Mouse (Mus musculus): ENCODE measurements around the gene Eef2. TPM values are rescaled to one million over a fixed set of nuclear protein-coding genes. Genes with fewer than 3 reads are reported as not detected.
A peak's percentile ranks its signal among the peaks of the same experiment; 100 is the strongest.

Gene Eef2
- polyA plus RNA-seq, 1 experiment from 2014 or later, result 515 TPM

DNA sequence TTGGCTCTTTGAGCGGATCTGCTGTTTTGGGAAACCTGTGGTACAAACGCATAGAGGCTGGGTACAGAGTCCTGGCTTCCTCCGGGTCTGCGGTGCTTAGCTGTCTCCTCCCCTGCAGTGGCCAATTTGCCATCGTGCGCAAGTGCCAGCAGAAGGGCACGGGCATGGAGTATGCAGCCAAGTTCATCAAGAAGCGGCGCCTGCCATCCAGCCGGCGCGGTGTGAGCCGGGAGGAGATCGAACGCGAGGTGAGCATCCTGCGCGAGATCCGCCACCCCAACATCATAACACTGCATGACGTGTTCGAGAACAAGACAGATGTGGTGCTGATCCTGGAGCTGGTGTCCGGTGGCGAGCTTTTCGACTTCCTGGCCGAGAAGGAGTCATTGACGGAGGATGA lies 13.4 kb downstream of the Eef2 start:
- H3K9me3 ChIP-seq, result no peaks in the 10 kb centered on the region
- H3K36me3 ChIP-seq, result peaks cover 15% of the 10 kb centered on the region; the same call in 1 of the 2 replicates
- no peak overlapping the region for H3K4me3 ChIP-seq (replicated peaks)
- peaks cover 31% of the 10 kb centered on the region for H3K4me1 ChIP-seq (replicated peaks)
- no peak for ATAC-seq
- 83% methylated on average over 26 of the region's 26 CpGs for WGBS
- no peak overlapping the region for H3K27ac ChIP-seq
- no peak overlapping the region for H3K4me2 ChIP-seq (replicated peaks)
- H3K9ac ChIP-seq, result no peak overlapping the region
- H3K27me3 ChIP-seq (replicated peaks), result peaks cover 10% of the 10 kb centered on the region

DNA sequence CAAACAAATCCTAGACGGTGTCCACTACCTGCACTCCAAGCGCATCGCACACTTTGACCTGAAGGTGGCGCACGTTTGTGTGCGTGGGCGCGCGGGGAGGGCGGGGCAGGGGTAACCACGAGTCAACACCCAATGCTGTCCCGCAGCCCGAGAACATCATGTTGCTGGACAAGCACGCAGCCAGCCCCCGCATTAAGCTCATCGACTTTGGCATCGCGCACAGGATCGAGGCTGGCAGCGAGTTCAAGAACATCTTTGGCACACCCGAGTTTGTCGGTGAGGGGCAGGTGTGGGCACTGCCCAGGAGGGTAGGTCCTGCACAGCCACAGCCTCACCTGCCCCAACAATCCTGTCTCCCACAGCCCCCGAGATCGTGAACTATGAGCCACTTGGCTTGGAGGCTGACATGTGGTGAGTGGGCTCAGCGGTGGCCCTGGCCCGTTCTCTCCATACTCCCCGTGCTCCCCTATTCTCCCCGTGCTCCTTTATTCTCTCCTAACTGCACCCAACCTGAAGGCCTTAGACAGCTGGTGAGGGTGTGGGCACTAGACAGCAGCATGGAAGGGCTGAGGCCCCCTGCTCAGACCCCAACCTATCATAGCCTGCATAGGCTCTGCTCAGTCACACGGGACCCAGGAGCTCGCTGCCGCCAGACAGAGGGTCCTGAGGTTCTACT lies 13.9 kb downstream of the Eef2 start:
- H3K36me3 ChIP-seq, result peaks cover 15% of the 10 kb centered on the region; the same call in 1 of the 2 replicates
- H3K4me3 ChIP-seq (replicated peaks), result no peak overlapping the region
- no peak overlapping the region for H3K4me2 ChIP-seq (replicated peaks)
- WGBS, result 70% methylated on average over 31 of the region's 31 CpGs
- 0 out of 2 replicates have a peak overlapping the region, but pooled peaks have one; percentile 37 for H3K27ac ChIP-seq
- H3K27me3 ChIP-seq (replicated peaks), result peaks cover 16% of the 10 kb centered on the region
- H3K9ac ChIP-seq, result no peak overlapping the region
- peaks cover 25% of the 10 kb centered on the region for H3K4me1 ChIP-seq (replicated peaks)
- H3K9me3 ChIP-seq, result no peaks in the 10 kb centered on the region
- ATAC-seq, result no peak

DNA sequence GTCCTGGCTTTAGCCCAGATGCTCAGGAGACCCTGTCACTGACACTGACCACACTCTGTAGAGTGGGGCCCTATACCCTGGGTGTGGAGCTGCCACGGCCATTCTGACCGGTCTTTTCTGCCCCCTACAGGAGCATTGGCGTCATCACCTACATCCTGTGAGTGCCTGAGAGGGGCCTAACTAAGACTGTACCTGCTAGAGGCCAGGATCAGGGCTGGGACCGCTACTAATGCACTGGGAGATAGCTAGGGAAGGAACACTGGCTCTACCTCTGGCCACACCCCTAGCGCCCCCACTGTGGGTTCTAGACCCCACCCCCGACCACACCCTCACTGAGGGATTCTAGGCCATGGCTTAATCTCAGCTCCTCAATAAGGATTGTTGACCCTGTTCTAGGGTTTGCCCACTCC lies 14.5 kb downstream of the Eef2 start:
- H3K4me1 ChIP-seq (replicated peaks), result peaks cover 25% of the 10 kb centered on the region
- 61% methylated on average over 6 of the region's 6 CpGs for WGBS
- no peak overlapping the region for H3K9ac ChIP-seq

DNA sequence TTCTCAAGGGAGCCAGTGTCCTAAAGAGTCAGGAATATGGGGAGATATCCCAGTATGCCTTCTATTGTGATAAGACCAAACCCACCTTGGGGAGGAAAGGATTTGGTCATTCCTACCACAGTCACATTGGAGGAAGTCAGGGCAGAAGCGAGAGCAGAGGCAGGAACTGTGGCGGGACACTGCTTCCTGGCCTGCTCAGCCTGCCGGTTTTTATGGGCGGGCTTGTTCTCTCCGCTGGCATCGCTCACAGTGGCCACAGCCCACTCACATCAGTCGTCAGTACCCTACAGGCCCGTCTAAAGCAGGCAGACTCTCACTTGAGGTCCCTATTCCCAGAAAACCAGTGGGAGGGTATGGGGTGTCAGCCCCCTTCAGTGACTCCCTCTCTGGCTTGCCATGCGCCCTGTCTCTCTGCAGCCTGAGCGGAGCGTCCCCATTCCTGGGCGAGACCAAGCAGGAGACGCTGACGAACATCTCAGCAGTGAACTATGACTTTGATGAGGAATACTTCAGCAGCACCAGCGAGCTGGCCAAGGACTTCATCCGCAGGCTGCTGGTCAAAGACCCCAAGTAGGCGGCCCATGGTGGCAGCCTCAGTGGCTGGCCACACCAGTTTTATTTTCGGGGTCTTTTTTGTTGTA lies 15.0 kb downstream of the Eef2 start:
- ATAC-seq, result no peak
- Histone ChIP-seq H3K9ac (no peak overlapping the region), H3K4me1 (replicated peaks) (peaks cover 25% of the 10 kb centered on the region), H3K36me3 (peaks cover 15% of the 10 kb centered on the region; the same call in 1 of the 2 replicates), H3K9me3 (no peaks in the 10 kb centered on the region), H3K27ac (peak overlapping the region; percentile 37; the same call in 1 of the 2 replicates), H3K4me2 (replicated peaks) (peak overlapping the region; percentile 91), H3K27me3 (replicated peaks) (peaks cover 16% of the 10 kb centered on the region), H3K4me3 (replicated peaks) (no peak overlapping the region)
- 88% methylated on average over 18 of the region's 18 CpGs for WGBS

More for the DNA sequence above, 14.5 kb downstream of the Eef2 start:
- Histone ChIP-seq H3K27ac (peak overlapping the region; percentile 37; the same call in 1 of the 2 replicates), H3K4me2 (replicated peaks) (no peak overlapping the region), H3K27me3 (replicated peaks) (peaks cover 16% of the 10 kb centered on the region), H3K9me3 (no peaks in the 10 kb centered on the region), H3K36me3 (peaks cover 15% of the 10 kb centered on the region; the same call in 1 of the 2 replicates), H3K4me3 (replicated peaks) (no peak overlapping the region)
- no peak for ATAC-seq

DNA sequence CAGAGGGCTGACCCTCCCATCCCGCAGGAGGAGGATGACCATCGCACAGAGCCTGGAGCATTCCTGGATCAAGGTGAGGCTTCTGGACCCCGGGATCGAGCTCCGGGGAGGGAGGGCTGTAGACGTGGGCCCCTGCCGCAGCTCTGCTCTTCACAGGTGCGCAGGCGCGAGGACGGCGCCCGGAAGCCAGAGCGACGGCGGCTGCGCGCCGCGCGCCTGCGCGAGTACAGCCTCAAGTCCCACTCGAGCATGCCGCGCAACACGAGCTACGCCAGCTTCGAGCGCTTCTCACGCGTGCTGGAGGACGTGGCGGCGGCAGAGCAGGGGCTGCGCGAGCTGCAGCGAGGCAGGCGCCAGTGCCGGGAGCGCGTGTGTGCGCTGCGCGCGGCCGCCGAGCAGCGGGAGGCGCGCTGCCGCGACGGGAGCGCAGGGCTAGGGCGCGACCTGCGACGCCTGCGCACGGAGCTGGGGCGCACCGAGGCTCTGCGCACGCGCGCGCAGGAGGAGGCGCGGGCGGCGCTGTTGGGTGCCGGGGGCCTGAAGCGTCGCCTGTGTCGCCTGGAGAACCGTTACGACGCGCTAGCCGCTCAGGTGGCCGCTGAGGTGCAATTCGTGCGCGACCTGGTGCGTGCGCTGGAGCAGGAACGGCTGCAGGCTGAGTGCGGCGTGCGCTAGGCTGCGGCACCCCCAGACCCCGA lies 16.0 kb downstream of the Eef2 start:
- H3K36me3 ChIP-seq, result peaks cover 11% of the 10 kb centered on the region; the same call in 1 of the 2 replicates
- peak overlapping the region; percentile 63 for H3K4me3 ChIP-seq (replicated peaks)
- H3K9me3 ChIP-seq, result no peaks in the 10 kb centered on the region
- peak overlapping the region; percentile 78 for H3K9ac ChIP-seq
- H3K4me1 ChIP-seq (replicated peaks), result peaks cover 25% of the 10 kb centered on the region
- peak overlapping the region; percentile 91 for H3K4me2 ChIP-seq (replicated peaks)
- ATAC-seq, result peak; percentile 92
- peak overlapping the region; percentile 93 for H3K27ac ChIP-seq
- peaks cover 16% of the 10 kb centered on the region for H3K27me3 ChIP-seq (replicated peaks)
- WGBS, result 1% methylated on average over 85 of the region's 93 CpGs

DNA sequence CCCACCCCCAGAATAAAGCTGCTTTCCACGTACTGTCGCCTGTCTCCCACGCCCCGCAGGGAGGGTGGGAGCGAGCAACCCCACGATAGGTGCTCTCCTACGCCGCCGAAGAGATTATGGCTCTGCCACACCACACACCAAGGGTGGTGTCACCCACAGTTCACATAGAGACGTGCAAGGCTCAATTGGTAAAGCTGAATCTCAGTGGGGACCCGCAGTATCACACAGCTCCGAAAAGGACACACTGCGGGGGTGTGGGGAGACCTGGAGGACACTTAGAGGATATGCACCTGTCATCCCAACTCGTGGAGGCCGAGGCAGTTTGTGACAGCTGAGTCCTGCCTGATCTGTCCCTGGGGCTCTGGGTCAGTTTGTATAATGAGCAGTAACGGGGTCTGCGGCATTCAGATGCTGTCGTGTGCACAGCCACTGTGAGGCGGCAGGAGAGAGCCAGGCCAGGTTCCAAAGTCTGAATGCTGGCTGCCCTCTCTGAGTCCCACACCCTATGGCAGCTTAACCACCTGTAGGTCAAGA lies 16.6 kb downstream of the Eef2 start:
- 6% methylated on average over 19 of the region's 19 CpGs for WGBS
- Histone ChIP-seq H3K27me3 (replicated peaks) (peaks cover 16% of the 10 kb centered on the region), H3K4me1 (replicated peaks) (peaks cover 25% of the 10 kb centered on the region), H3K4me3 (replicated peaks) (peak overlapping the region; percentile 63), H3K4me2 (replicated peaks) (peak overlapping the region; percentile 91), H3K9me3 (no peaks in the 10 kb centered on the region), H3K36me3 (peaks cover 11% of the 10 kb centered on the region; the same call in 1 of the 2 replicates), H3K9ac (peak overlapping the region; percentile 78), H3K27ac (peak overlapping the region; percentile 93)
- peak; percentile 39 for ATAC-seq

DNA sequence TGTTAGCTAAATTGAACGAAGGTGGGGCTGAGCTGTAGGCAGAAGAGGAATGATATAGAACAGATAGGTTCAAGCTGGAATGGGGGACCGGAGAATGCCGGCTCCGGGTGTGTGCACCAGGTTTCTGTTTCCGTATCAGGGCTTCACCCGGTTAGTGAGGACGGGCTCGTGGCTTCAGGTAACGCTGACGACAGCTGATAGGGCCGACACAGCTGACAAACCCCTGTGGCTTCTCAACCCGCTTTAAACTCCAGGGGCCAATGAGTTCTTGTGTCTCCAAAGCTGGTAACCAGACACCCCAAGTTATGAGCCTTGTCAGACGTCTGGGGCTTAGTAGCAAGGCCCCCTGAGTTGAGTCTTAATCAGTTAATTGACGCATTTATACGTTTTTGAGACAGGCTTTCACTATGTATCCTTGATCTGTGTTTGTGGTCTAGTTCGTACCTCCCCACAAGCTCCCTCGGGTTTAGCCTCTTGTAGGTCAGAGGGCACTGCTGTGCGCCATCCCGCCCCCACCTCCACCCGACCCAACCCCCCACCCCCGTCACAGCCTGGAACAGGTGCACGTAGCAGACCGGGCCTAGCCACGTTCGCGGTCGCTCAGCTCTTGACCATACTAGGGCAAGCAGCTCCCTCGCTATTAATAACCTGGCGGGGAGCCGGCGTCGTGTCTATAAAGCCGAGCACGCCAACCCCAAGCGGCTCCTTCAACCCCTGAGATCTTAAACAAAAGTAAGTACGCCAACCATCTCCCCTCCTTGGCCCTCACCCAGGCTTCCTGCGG lies 17.8 kb downstream of the Eef2 start:
- peaks cover 16% of the 10 kb centered on the region for H3K27me3 ChIP-seq (replicated peaks)
- ATAC-seq, result no peak
- H3K4me3 ChIP-seq (replicated peaks), result peak overlapping the region; percentile 9; the same call in 1 of the 2 replicates
- H3K4me1 ChIP-seq (replicated peaks), result peaks cover 25% of the 10 kb centered on the region
- peak overlapping the region; percentile 48 for H3K27ac ChIP-seq
- H3K4me2 ChIP-seq (replicated peaks), result peak overlapping the region; percentile 41
- peak overlapping the region; percentile 14; the same call in 1 of the 2 replicates for H3K9ac ChIP-seq
- H3K36me3 ChIP-seq, result peaks cover 11% of the 10 kb centered on the region; the same call in 1 of the 2 replicates
- H3K9me3 ChIP-seq, result no peaks in the 10 kb centered on the region
- 13% methylated on average over 37 of the region's 37 CpGs for WGBS

DNA sequence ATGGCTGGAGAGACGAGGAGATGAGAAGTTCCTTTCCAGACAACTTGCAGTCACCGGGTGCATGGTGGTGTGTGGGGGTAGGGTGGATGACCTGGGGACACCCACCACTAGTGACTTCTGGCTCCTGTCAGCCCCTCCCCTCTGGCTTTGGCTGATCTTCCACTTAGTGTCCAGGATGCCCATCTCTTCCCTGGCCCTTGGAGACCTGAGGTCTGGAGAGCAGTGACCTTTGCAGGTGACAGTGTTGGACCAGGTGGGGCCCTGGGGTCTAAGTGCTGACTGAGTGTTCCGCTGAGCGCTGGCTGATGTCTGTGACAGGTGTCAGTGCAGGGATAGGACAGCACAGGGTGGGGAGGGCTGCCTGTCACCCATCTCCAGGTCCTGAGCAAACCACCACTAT lies 18.9 kb downstream of the Eef2 start:
- Histone ChIP-seq H3K4me1 (replicated peaks) (peaks cover 25% of the 10 kb centered on the region), H3K9ac (peak overlapping the region; percentile 22; the same call in 1 of the 2 replicates), H3K36me3 (peaks cover 4% of the 10 kb centered on the region; the same call in 1 of the 2 replicates), H3K4me3 (replicated peaks) (0 out of 2 replicates have a peak overlapping the region, but pooled peaks have one; percentile 2), H3K27me3 (replicated peaks) (peaks cover 16% of the 10 kb centered on the region), H3K4me2 (replicated peaks) (peak overlapping the region; percentile 41), H3K27ac (peak overlapping the region; percentile 48; the same call in 1 of the 2 replicates), H3K9me3 (no peaks in the 10 kb centered on the region)
- ATAC-seq, result no peak
- 68% methylated on average over 4 of the region's 4 CpGs for WGBS

DNA sequence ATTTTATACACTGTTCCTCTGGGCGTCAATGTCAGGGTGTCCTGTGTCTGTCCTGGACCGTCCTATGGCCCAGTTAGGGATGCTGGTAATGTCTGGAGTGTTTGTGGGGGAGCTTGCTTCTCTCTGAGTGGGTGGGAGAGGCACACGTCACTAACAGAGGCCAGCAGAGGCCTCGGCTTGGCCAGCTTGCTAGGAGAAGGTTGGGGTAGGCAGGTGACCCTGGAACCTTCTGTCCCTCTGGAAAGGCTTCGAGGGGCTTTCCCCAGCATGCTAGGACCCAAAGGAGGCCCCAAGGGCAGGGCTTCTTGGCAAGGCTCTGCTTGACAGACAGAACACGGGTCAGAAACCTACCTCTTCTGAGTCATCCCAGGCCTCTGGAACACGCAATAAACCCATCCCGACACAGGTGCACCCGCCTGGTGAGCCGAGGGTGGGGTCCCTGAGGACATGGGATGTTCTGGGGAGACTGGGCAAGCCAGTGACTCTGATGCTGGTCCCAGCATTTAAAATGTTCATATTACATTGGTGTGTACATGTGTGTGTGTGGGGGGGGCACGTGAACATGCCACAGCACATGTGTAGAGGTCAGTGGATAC lies 20.1 kb downstream of the Eef2 start:
- H3K4me1 ChIP-seq (replicated peaks), result peaks cover 18% of the 10 kb centered on the region
- ATAC-seq, result no peak
- H3K4me3 ChIP-seq (replicated peaks), result no peak overlapping the region
- no peak overlapping the region for H3K27ac ChIP-seq
- H3K27me3 ChIP-seq (replicated peaks), result peaks cover 16% of the 10 kb centered on the region
- 58% methylated on average over 11 of the region's 11 CpGs for WGBS
- H3K9ac ChIP-seq, result no peak overlapping the region
- H3K36me3 ChIP-seq, result no peaks in the 10 kb centered on the region
- no peaks in the 10 kb centered on the region for H3K9me3 ChIP-seq
- no peak overlapping the region for H3K4me2 ChIP-seq (replicated peaks)

DNA sequence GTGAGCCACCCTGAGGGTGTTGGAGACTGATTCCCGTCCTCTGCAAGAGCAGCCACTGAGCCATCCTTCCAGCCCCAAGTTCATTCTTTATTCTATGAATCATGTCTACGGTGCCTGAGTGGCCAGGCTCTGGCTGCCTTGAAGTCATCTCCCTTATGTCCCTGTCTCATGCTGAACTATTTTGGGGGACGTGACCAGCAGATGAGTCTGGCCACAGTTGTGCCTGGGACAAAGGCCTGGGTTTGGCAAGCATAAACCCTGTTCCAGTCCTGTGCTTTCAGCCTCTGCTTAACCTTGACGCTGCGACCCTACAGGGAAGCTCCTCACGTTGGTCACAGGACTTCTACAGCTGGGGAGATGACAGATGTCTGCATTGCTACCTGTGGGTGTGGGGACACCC lies 20.9 kb downstream of the Eef2 start:
- Histone ChIP-seq H3K27me3 (replicated peaks) (peaks cover 16% of the 10 kb centered on the region), H3K9me3 (no peaks in the 10 kb centered on the region), H3K4me2 (replicated peaks) (no peak overlapping the region), H3K4me3 (replicated peaks) (no peak overlapping the region), H3K36me3 (no peaks in the 10 kb centered on the region), H3K9ac (no peak overlapping the region), H3K4me1 (replicated peaks) (peaks cover 13% of the 10 kb centered on the region), H3K27ac (no peak overlapping the region)
- no peak for ATAC-seq
- WGBS, result 53% methylated on average over 6 of the region's 6 CpGs

DNA sequence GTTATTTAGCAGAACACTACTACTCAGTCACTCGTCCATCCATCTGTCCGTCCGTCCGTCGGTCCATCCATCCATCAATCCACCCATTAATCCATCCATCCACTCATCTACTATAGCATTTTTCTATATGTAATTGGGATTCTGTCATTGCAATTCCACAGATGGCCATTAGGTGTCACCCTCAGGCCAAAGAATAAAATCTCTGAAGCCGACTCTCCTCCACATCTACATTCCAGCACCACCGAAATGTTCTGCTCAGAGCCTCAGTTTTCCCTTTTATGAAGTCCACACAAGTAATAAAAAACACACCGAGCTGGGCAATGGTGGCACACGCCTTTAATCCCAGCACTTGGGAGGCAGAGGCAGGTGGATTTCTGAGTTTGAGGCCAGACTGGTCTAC lies 21.8 kb downstream of the Eef2 start:
- Histone ChIP-seq H3K27ac (no peak overlapping the region), H3K9ac (no peak overlapping the region), H3K4me2 (replicated peaks) (no peak overlapping the region), H3K4me1 (replicated peaks) (peaks cover 7% of the 10 kb centered on the region), H3K4me3 (replicated peaks) (no peak overlapping the region), H3K27me3 (replicated peaks) (peaks cover 16% of the 10 kb centered on the region), H3K9me3 (no peaks in the 10 kb centered on the region), H3K36me3 (no peaks in the 10 kb centered on the region)
- no peak for ATAC-seq
- 2% methylated on average over 9 of the region's 9 CpGs for WGBS
